Mouse (Mus musculus) small intestine, adult 2 months (tissue): Measurements from ENCODE around the gene Als2cl. TPM values are rescaled to one million over a fixed set of nuclear protein-coding genes. Genes with fewer than 3 reads are reported as not detected.

Experiments used
- H3K27ac ChIP-seq: fragments of 200-500 bp; 2 replicates; pipeline ENCODE4 v1.5.1; 2012; ENCODE audit warnings: low read depth, low read length, control low read depth, inconsistent platforms; ENCODE audit not compliant: insufficient read depth
- H3K27me3 ChIP-seq: fragments of 200-500 bp; 2 replicates; pipeline ENCODE4 v1.6.1; 2012; ENCODE audit warnings: mild to moderate bottlenecking, moderate library complexity, low read length, inconsistent platforms; ENCODE audit not compliant: control insufficient read depth, insufficient read depth
- H3K36me3 ChIP-seq: fragments of 200-500 bp; 2 replicates; pipeline ENCODE4 v1.6.1; 2012; ENCODE audit warnings: mild to moderate bottlenecking, low read length, control low read depth, inconsistent platforms; ENCODE audit not compliant: control insufficient read depth, insufficient read depth
- H3K4me1 ChIP-seq: fragments of 200-500 bp; 2 replicates; pipeline ENCODE4 v1.6.1; 2012; ENCODE audit warnings: low read length, inconsistent platforms, mixed read lengths; ENCODE audit not compliant: control insufficient read depth, insufficient read depth, insufficient read length
- H3K4me3 ChIP-seq: fragments of 200-500 bp; 2 replicates; pipeline ENCODE4 v1.5.1; 2012; ENCODE audit warnings: low read depth, mild to moderate bottlenecking, control low read depth, inconsistent platforms, low read length, moderate library complexity
- CTCF ChIP-seq: fragments of 200-500 bp; IDR thresholded peaks from 2 replicates; pipeline ENCODE4 v1.5.1; 2012; ENCODE audit warnings: low read depth, mild to moderate bottlenecking, control low read depth, inconsistent platforms, low read length, moderate library complexity, mixed read lengths; ENCODE audit not compliant: insufficient replicate concordance, insufficient read length; ENCODE audit errors: extremely low read depth
- POLR2A ChIP-seq: fragments of 200-500 bp; IDR thresholded peaks from 2 replicates; pipeline ENCODE4 v1.6.1; 2012; ENCODE audit warnings: low read depth, mild to moderate bottlenecking, control low read depth, inconsistent platforms, low read length, moderate library complexity
- WGBS: fragments of 180-500 bp; shearing (Covaris S2); methylation state at CpG from one replicate; pipeline ENCODE4 v1.1.7; 2018; 5-methylcytosine and 5-hydroxymethylcytosine counted together
- polyA plus RNA-seq: library from polyadenylated mRNA; depleted of rRNA; stranded (reverse); fragments of >200 nt; gene quantifications from 2 replicates; pipeline ENCODE4 v1.2.3, GENCODE M21; 2012; rRNA removed

The Als2cl gene
- polyA plus RNA-seq, 1 experiment = 16.2 TPM

GRCm38 (mm10) chr9:110948813-110949310 is 69.2 kb downstream of the Als2cl start:
- Histone ChIP-seq H3K4me1 (no peaks in the 10 kb centered on the region), H3K27me3 (0 out of 2 replicates have a peak, but pooled peaks cover 3% of the 10 kb centered on the region), H3K27ac (no peak overlapping the region), H3K36me3 (no peaks in the 10 kb centered on the region), H3K4me3 (no peak overlapping the region)
- 56% methylated on average over 8 of the region's 8 CpGs for WGBS
- TF ChIP-seq CTCF (no peak), POLR2A (no peak)

- H3K27ac ChIP-seq = no peak overlapping the region
- WGBS = 98% methylated on average over 3 of the region's 3 CpGs
- no peaks in the 10 kb centered on the region for H3K4me1 ChIP-seq
- TF ChIP-seq CTCF = no peak
- no peak for TF ChIP-seq POLR2A
- H3K36me3 ChIP-seq = no peaks in the 10 kb centered on the region
- H3K4me3 ChIP-seq = no peak overlapping the region
- H3K27me3 ChIP-seq = 0 out of 2 replicates have a peak, but pooled peaks cover 6% of the 10 kb centered on the region
Measured at GRCm38 (mm10) chr9:110950109-110950508, 70.4 kb downstream of the Als2cl start.

Other genes starting within 250 kb of the Als2cl start
- 28.1 and 28.8 TPM in 2 replicates for gene Nbeal2, start 225.7 kb upstream of the Als2cl start, polyA plus RNA-seq
- gene Ccdc12, start 223.4 kb upstream of the Als2cl start, polyA plus RNA-seq = 52.9 and 138 TPM in 2 replicates
- not detected in 2 replicates for gene Myl3, start 138.0 kb upstream of the Als2cl start, polyA plus RNA-seq
- 5.6 and 7.3 TPM in 2 replicates for gene Pth1r, start 132.7 kb upstream of the Als2cl start, polyA plus RNA-seq
- gene Prss42, start 81.7 kb upstream of the Als2cl start, polyA plus RNA-seq = not detected in 2 replicates
- gene Prss44, start 65.9 kb upstream of the Als2cl start, polyA plus RNA-seq = not detected in 2 replicates
- gene Prss43, start 53.2 kb upstream of the Als2cl start, polyA plus RNA-seq = not detected in 2 replicates
- not detected in 2 replicates for gene Prss45, start 45.3 kb upstream of the Als2cl start, polyA plus RNA-seq
- not detected in 2 replicates for gene Prss46, start 35.4 kb upstream of the Als2cl start, polyA plus RNA-seq
- gene Prss50, start 21.9 kb upstream of the Als2cl start, polyA plus RNA-seq = not detected in 2 replicates
- gene Tmie, start 243 bp downstream of the Als2cl start, polyA plus RNA-seq = 0.76 and 0.82 TPM in 2 replicates
- gene Fam240a, start 37.0 kb downstream of the Als2cl start, polyA plus RNA-seq = not detected in 2 replicates
- not detected in 2 replicates for gene Tdgf1, start 66.3 kb downstream of the Als2cl start, polyA plus RNA-seq
- not detected in 2 replicates for gene Lrrc2, start 71.7 kb downstream of the Als2cl start, polyA plus RNA-seq
- gene Rtp3, start 110.7 kb downstream of the Als2cl start, polyA plus RNA-seq = 0.72 and 0.74 TPM in 2 replicates
- 0.29 and 1.9 TPM in 2 replicates for gene Ltf, start 139.4 kb downstream of the Als2cl start, polyA plus RNA-seq
- 1.8 and 3.4 TPM in 2 replicates for gene Ccrl2, start 177.6 kb downstream of the Als2cl start, polyA plus RNA-seq
- 3.7 and 15.3 TPM in 2 replicates for gene Lrrfip2, start 237.7 kb downstream of the Als2cl start, polyA plus RNA-seq